Mouse (Mus musculus) embryo, embryonic 11 days (tissue): ENCODE measurements around the gene Slc35e3.
"Not testable (repeated sequence)": the region's sequence is repeated elsewhere in the genome, so short reads cannot be mapped to it uniquely, and the experiment has no call there.

Source experiments
- DNase-seq: peaks from one replicate; pipeline ENCODE4 v3.0.0-alpha.2; 2015

The Slc35e3 gene

GRCm38 (mm10) chr10:117732184-117732583 is 14.0 kb downstream of the Slc35e3 start:
- no peak for DNase-seq

- peak; percentile 51 for DNase-seq
Measured at GRCm38 (mm10) chr10:117731244-117732101, 14.7 kb downstream of the Slc35e3 start.

- no peak for DNase-seq
Measured at GRCm38 (mm10) chr10:117730637-117731203, 15.4 kb downstream of the Slc35e3 start.

- no peak for DNase-seq
Measured at GRCm38 (mm10) chr10:117730140-117730539, 16.0 kb downstream of the Slc35e3 start.

- no peak for DNase-seq
Measured at GRCm38 (mm10) chr10:117729139-117729814, 16.9 kb downstream of the Slc35e3 start.

GRCm38 (mm10) chr10:117728574-117728973 is 17.6 kb downstream of the Slc35e3 start:
- DNase-seq: no peak

- no peak for DNase-seq
Measured at GRCm38 (mm10) chr10:117727518-117728110, 18.6 kb downstream of the Slc35e3 start.

GRCm38 (mm10) chr10:117726888-117727385 is 19.2 kb downstream of the Slc35e3 start:
- no peak for DNase-seq

- no peak for DNase-seq
Measured at GRCm38 (mm10) chr10:117726350-117726749, 19.8 kb downstream of the Slc35e3 start.

- DNase-seq: no peak
Measured at GRCm38 (mm10) chr10:117725671-117726070, 20.5 kb downstream of the Slc35e3 start.

GRCm38 (mm10) chr10:117724804-117725361 is 21.3 kb downstream of the Slc35e3 start:
- no peak for DNase-seq

GRCm38 (mm10) chr10:117724136-117724718 is 21.9 kb downstream of the Slc35e3 start:
- no peak for DNase-seq

GRCm38 (mm10) chr10:117718161-117719119 is 27.7 kb downstream of the Slc35e3 start:
- DNase-seq: no peak

- peak; percentile 66 for DNase-seq
Measured at GRCm38 (mm10) chr10:117717583-117717982, 28.6 kb downstream of the Slc35e3 start.

GRCm38 (mm10) chr10:117716686-117717085 is 29.5 kb downstream of the Slc35e3 start:
- no peak for DNase-seq

GRCm38 (mm10) chr10:117715654-117716053 is 30.5 kb downstream of the Slc35e3 start:
- not testable (repeated sequence) for DNase-seq

GRCm38 (mm10) chr10:117714928-117715500 is 31.2 kb downstream of the Slc35e3 start:
- DNase-seq: no peak

- DNase-seq: no peak
Measured at GRCm38 (mm10) chr10:117714048-117714545, 32.1 kb downstream of the Slc35e3 start.

GRCm38 (mm10) chr10:117713466-117713865 is 32.7 kb downstream of the Slc35e3 start:
- DNase-seq: no peak

GRCm38 (mm10) chr10:117712871-117713270 is 33.3 kb downstream of the Slc35e3 start:
- no peak for DNase-seq
